ENCODE assay signal across 18 mouse cellular contexts in genomic region chr14:94363992-94364391, GRCm38 (mm10).
DNase-seq lines count a peak whose midpoint lies in the region; ATAC-seq and TF ChIP-seq lines count a peak whose summit lies in the region.
"Had no signal": no experiment of that assay in that cellular context is flagged by ENCODE, and none has a peak within 500 bp of the region (broad histone marks: within the 10 kb centered on the region; RNA-seq: fewer than 3 reads in every experiment).

No protein-coding gene starts in this region.

- no peak for TF ChIP-seq CTCF in left cerebral cortex, adult 2 months (IDR thresholded peaks at IDR 0.05)

- no peak overlapping the region for H3K27ac ChIP-seq in forebrain, embryonic 13.5 days
- H3K27ac ChIP-seq in forebrain, embryonic 16.5 days (ENCODE audit: low read length) = no peak overlapping the region
- H3K27ac ChIP-seq in midbrain, embryonic 11.5 days (ENCODE audit: low read depth, low read length) = no peak overlapping the region
- H3K27ac ChIP-seq in midbrain, embryonic 13.5 days = no peak overlapping the region
- no peak overlapping the region for H3K27ac ChIP-seq in left cerebral cortex, adult 2 months
- H3K27ac ChIP-seq: embryonic facial prominence, embryonic 10.5 days; embryonic facial prominence, embryonic 12.5 days had no signal

- peak; percentile 65 for DNase-seq in midbrain, embryonic 11.5 days (ENCODE audit: low spot score, missing footprints)
- DNase-seq in retina, embryonic 14.5 days (ENCODE audit: low spot score) = peak; percentile 11
- no peak for DNase-seq in retina, postnatal 1 day
- DNase-seq in left cerebral cortex, adult 2 months (ENCODE audit: extremely low spot score in 1 of 2, low spot score in 2 of 2) = no peak
- DNase-seq: adrenal gland, adult 2 months; adrenal gland, postnatal 10 days; adrenal gland, postnatal 25 days; cerebellum, adult 11-12 months; cerebellum, adult 2 months; cerebellum, adult 9-10 months; cerebellum, postnatal 10 days; cerebellum, postnatal 25 days; forebrain, postnatal 0 days had no signal

- H3K9ac ChIP-seq in forebrain, embryonic 13.5 days = no peak overlapping the region
- H3K9ac ChIP-seq in forebrain, embryonic 16.5 days (replicated peaks; ENCODE audit: low read depth, low read length) = no peak overlapping the region
- H3K9ac ChIP-seq in midbrain, embryonic 11.5 days (ENCODE audit: low read length) = no peak overlapping the region
- H3K9ac ChIP-seq in midbrain, embryonic 13.5 days (replicated peaks) = no peak overlapping the region
- H3K9ac ChIP-seq: embryonic facial prominence, embryonic 12.5 days; forebrain, postnatal 0 days had no signal

- no peak overlapping the region for H3K4me2 ChIP-seq in forebrain, embryonic 13.5 days
- H3K4me2 ChIP-seq in forebrain, embryonic 16.5 days (ENCODE audit: low read length) = no peak overlapping the region
- H3K4me2 ChIP-seq in midbrain, embryonic 11.5 days = no peak overlapping the region
- H3K4me2 ChIP-seq in midbrain, embryonic 13.5 days (replicated peaks) = no peak overlapping the region
- H3K4me2 ChIP-seq: embryonic facial prominence, embryonic 12.5 days had no signal

- ATAC-seq in forebrain, embryonic 13.5 days = 0 out of 2 replicates have a peak, but pooled peaks have one; percentile 27
- no peak for ATAC-seq in forebrain, embryonic 16.5 days
- peak; percentile 64 for ATAC-seq in midbrain, embryonic 11.5 days (ENCODE audit: low FRiP score)
- no peak for ATAC-seq in midbrain, embryonic 13.5 days
- ATAC-seq: forebrain, postnatal 0 days had no signal

- intact Hi-C loops in left cerebral cortex, adult 2 months (cut with DNase I) = no loop called here

- no peaks in the 10 kb centered on the region for H3K27me3 ChIP-seq in forebrain, embryonic 13.5 days
- H3K27me3 ChIP-seq in forebrain, embryonic 16.5 days (replicated peaks; ENCODE audit: control insufficient read depth, insufficient read depth, low read length) = no peaks in the 10 kb centered on the region
- H3K27me3 ChIP-seq in midbrain, embryonic 11.5 days (ENCODE audit: control insufficient read depth, insufficient read depth, low read length) = no peaks in the 10 kb centered on the region
- H3K27me3 ChIP-seq in midbrain, embryonic 13.5 days = no peaks in the 10 kb centered on the region
- H3K27me3 ChIP-seq: embryonic facial prominence, embryonic 12.5 days had no signal

- H3K4me1 ChIP-seq in forebrain, embryonic 13.5 days = no peaks in the 10 kb centered on the region
- H3K4me1 ChIP-seq in forebrain, embryonic 16.5 days (replicated peaks; ENCODE audit: control insufficient read depth, insufficient read depth, low read length) = no peaks in the 10 kb centered on the region
- H3K4me1 ChIP-seq in midbrain, embryonic 11.5 days (ENCODE audit: control insufficient read depth, insufficient read depth, low read length) = peaks cover 5% of the 10 kb centered on the region; the same call in 1 of the 2 replicates
- H3K4me1 ChIP-seq in midbrain, embryonic 13.5 days (replicated peaks) = peaks cover 8% of the 10 kb centered on the region; the same call in 1 of the 2 replicates
- H3K4me1 ChIP-seq: embryonic facial prominence, embryonic 10.5 days; embryonic facial prominence, embryonic 12.5 days had no signal

- H3K4me3 ChIP-seq in forebrain, embryonic 13.5 days = no peak overlapping the region
- H3K4me3 ChIP-seq in forebrain, embryonic 16.5 days (replicated peaks; ENCODE audit: low read length) = no peak overlapping the region
- H3K4me3 ChIP-seq in midbrain, embryonic 11.5 days (ENCODE audit: low read depth, low read length) = no peak overlapping the region
- H3K4me3 ChIP-seq in midbrain, embryonic 13.5 days (replicated peaks) = no peak overlapping the region
- H3K4me3 ChIP-seq in left cerebral cortex, adult 2 months = no peak overlapping the region
- H3K4me3 ChIP-seq: embryonic facial prominence, embryonic 10.5 days; embryonic facial prominence, embryonic 12.5 days had no signal

- H3K9me3 ChIP-seq in forebrain, embryonic 13.5 days (replicated peaks) = no peaks in the 10 kb centered on the region
- no peaks in the 10 kb centered on the region for H3K9me3 ChIP-seq in forebrain, embryonic 16.5 days (ENCODE audit: control insufficient read depth, low read length)
- H3K9me3 ChIP-seq in midbrain, embryonic 11.5 days (ENCODE audit: control insufficient read depth, low read length) = no peaks in the 10 kb centered on the region
- no peaks in the 10 kb centered on the region for H3K9me3 ChIP-seq in midbrain, embryonic 13.5 days
- H3K9me3 ChIP-seq: embryonic facial prominence, embryonic 10.5 days; embryonic facial prominence, embryonic 12.5 days had no signal

- H3K36me3 ChIP-seq in forebrain, embryonic 13.5 days (ENCODE audit: poor library complexity, severe bottlenecking) = no peaks in the 10 kb centered on the region
- H3K36me3 ChIP-seq in forebrain, embryonic 16.5 days (ENCODE audit: control insufficient read depth, insufficient read depth) = no peaks in the 10 kb centered on the region
- H3K36me3 ChIP-seq in midbrain, embryonic 11.5 days (ENCODE audit: control insufficient read depth, insufficient read depth, low read length) = no peaks in the 10 kb centered on the region
- no peaks in the 10 kb centered on the region for H3K36me3 ChIP-seq in midbrain, embryonic 13.5 days
- H3K36me3 ChIP-seq: embryonic facial prominence, embryonic 10.5 days; embryonic facial prominence, embryonic 12.5 days had no signal

Comparison
In these comparisons a context has a peak if more than half of its experiments do, and no peak if none do; other contexts are left out.
1. ATAC-seq: peak in forebrain, embryonic 13.5 days (single experiment) and midbrain, embryonic 11.5 days (single experiment); none in forebrain, embryonic 16.5 days (single experiment) and midbrain, embryonic 13.5 days (single experiment).
2. DNase-seq: peak in midbrain, embryonic 11.5 days (single experiment) and retina, embryonic 14.5 days (single experiment); none in retina, postnatal 1 day (single experiment) and left cerebral cortex, adult 2 months (0 of 2).